Mouse (Mus musculus) hindbrain, embryonic 14.5 days (tissue): ENCODE results near the gene 6030452D12Rik. TPM values are rescaled to one million over a fixed set of nuclear protein-coding genes. Genes with fewer than 3 reads are reported as not detected.

Source experiments
- ATAC-seq: fragments of 200-750 bp; cut with Nextera tagmentation; 2 replicates; pipeline ENCODE4 v1.8.0; 2017; ENCODE audit warnings: moderate number of reproducible peaks, mild to moderate bottlenecking, moderate TSS enrichment, moderate library complexity; ENCODE audit not compliant: low FRiP score
- DNase-seq: peaks from one replicate; pipeline ENCODE4 v3.0.0-alpha.2; 2015; ENCODE audit warnings: low spot score
- H3K27ac ChIP-seq: fragments of 300-500 bp; sonication (generic); 2 replicates; pipeline ENCODE4 v1.5.1; 2014; ENCODE audit warnings: mild to moderate bottlenecking, moderate library complexity
- H3K27me3 ChIP-seq: fragments of 300-500 bp; sonication (generic); 2 replicates; pipeline ENCODE4 v1.6.1; 2014; ENCODE audit warnings: mild to moderate bottlenecking, low read length, mixed read lengths; ENCODE audit not compliant: control insufficient read depth, insufficient read depth
- H3K36me3 ChIP-seq: fragments of 300-500 bp; sonication (generic); replicated peaks from 2 replicates; pipeline ENCODE4 v1.6.1; 2014; ENCODE audit not compliant: control insufficient read depth, insufficient read depth
- H3K4me1 ChIP-seq: fragments of 300-500 bp; sonication (generic); replicated peaks from 2 replicates; pipeline ENCODE4 v1.6.1; 2014; ENCODE audit warnings: antibody characterized with exemption, low read length, mixed read lengths; ENCODE audit not compliant: control insufficient read depth, insufficient read depth
- H3K4me2 ChIP-seq: fragments of 300-500 bp; sonication (generic); replicated peaks from 2 replicates; pipeline ENCODE4 v1.6.1; 2014; ENCODE audit warnings: mild to moderate bottlenecking, moderate library complexity
- H3K4me3 ChIP-seq: fragments of 300-500 bp; sonication (generic); replicated peaks from 2 replicates; pipeline ENCODE4 v1.5.1; 2014; ENCODE audit warnings: mild to moderate bottlenecking, low read length
- H3K9ac ChIP-seq: fragments of 300-500 bp; sonication (generic); 2 replicates; pipeline ENCODE4 v1.6.1; 2014
- H3K9me3 ChIP-seq: fragments of 300-500 bp; sonication (generic); 2 replicates; pipeline ENCODE4 v1.6.1; 2016; ENCODE audit warnings: low read length; ENCODE audit not compliant: control insufficient read depth
- WGBS: fragments of 180-500 bp; shearing (Covaris S2); extraction: QIAGEN DNeasy Blood & Tissue Kit; methylation state at CpG from one replicate; pipeline ENCODE4 v1.1.7; 2014; 5-methylcytosine and 5-hydroxymethylcytosine counted together
- polyA plus RNA-seq: library from polyadenylated mRNA; unstranded; fragments of >200 nt; fragmentation: Nextera tagmentation; extraction: Ambion mirVana; gene quantifications from 2 replicates; pipeline ENCODE4 v1.2.1, GENCODE M21; 2014

6030452D12Rik gene
- polyA plus RNA-seq, 1 experiment from 2014 or later = not detected

DNA sequence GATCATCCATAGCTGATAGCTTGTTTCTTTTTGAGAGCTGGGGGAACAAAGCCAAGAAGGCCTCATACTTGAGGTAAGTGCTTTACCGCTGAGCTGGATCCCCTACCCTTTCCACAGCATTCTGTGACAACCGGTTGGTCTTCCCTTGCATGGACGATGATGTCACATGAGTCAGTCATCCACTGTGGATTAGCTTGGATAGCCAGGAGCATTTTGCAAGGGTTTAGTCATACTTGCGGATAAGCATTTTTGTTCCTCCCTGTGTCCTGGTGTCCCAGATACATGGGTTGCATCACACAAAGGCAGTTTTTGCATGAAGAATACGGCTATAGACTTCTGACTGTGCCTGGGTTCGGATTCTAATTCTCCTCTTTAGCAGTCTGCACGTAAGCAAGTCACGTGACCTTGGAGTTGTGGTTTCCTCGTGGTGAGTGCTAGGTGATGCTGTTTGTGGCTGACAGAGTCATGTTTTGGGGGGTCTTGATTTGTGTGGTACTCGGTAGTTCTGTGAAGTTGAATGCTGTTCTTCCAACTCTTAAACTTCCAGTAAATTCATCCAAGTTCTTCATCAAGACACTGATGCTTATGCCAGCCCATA is 29.7 kb downstream of the 6030452D12Rik start:
- Histone ChIP-seq H3K9me3 (no peaks in the 10 kb centered on the region), H3K4me1 (no peaks in the 10 kb centered on the region), H3K27me3 (no peaks in the 10 kb centered on the region), H3K4me3 (no peak overlapping the region), H3K36me3 (no peaks in the 10 kb centered on the region), H3K27ac (no peak overlapping the region), H3K4me2 (no peak overlapping the region), H3K9ac (no peak overlapping the region)
- 93% methylated on average over 10 of the region's 10 CpGs for WGBS
- no peak for ATAC-seq
- no peak for DNase-seq

GRCm38 (mm10) chr8:106530566-106530965 is 30.2 kb downstream of the 6030452D12Rik start:
- H3K4me3 ChIP-seq = no peak overlapping the region
- H3K4me1 ChIP-seq = no peaks in the 10 kb centered on the region
- H3K9ac ChIP-seq = no peak overlapping the region
- no peaks in the 10 kb centered on the region for H3K36me3 ChIP-seq
- H3K4me2 ChIP-seq = no peak overlapping the region
- H3K27ac ChIP-seq = no peak overlapping the region
- H3K27me3 ChIP-seq = no peaks in the 10 kb centered on the region
- no peaks in the 10 kb centered on the region for H3K9me3 ChIP-seq
- WGBS = 78% methylated on average over 4 of the region's 4 CpGs
- ATAC-seq (no peak), DNase-seq (no peak)

GRCm38 (mm10) chr8:106533709-106534108 is 33.4 kb downstream of the 6030452D12Rik start:
- H3K4me3 ChIP-seq = no peak overlapping the region
- no peaks in the 10 kb centered on the region for H3K9me3 ChIP-seq
- no peaks in the 10 kb centered on the region for H3K27me3 ChIP-seq
- H3K4me2 ChIP-seq = no peak overlapping the region
- DNase-seq = no peak
- H3K27ac ChIP-seq = no peak overlapping the region
- WGBS = 87% methylated on average over 7 of the region's 7 CpGs
- ATAC-seq = no peak
- no peaks in the 10 kb centered on the region for H3K36me3 ChIP-seq
- no peaks in the 10 kb centered on the region for H3K4me1 ChIP-seq
- H3K9ac ChIP-seq = no peak overlapping the region

DNA sequence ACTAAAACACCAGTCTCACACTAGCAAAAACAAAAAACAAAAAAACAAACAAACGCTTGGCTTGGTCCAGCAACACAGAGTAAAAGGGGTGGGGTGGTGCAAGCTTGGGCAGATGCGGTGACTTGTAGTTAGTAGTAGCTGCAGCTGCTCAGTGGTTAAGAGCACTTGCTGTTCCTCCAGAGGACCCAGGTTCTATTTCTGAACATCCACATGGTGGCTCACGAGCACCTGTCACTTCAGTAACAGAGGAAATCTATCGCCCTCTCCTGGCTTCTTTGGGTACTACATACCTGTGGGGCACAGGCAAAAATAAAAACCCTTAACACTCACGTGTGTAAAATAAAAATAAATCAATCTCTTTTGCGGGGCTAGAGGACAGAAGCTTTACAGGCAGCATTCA is 34.1 kb downstream of the 6030452D12Rik start:
- Histone ChIP-seq H3K9ac (no peak overlapping the region), H3K4me2 (no peak overlapping the region), H3K4me1 (no peaks in the 10 kb centered on the region; the same call in 1 of the 2 replicates), H3K27ac (no peak overlapping the region), H3K9me3 (no peaks in the 10 kb centered on the region), H3K27me3 (no peaks in the 10 kb centered on the region), H3K4me3 (no peak overlapping the region), H3K36me3 (no peaks in the 10 kb centered on the region)
- 44% methylated on average over 6 of the region's 6 CpGs for WGBS
- peak; percentile 62 for DNase-seq
- ATAC-seq = no peak

- H3K27me3 ChIP-seq = no peaks in the 10 kb centered on the region
- DNase-seq = no peak
- ATAC-seq = no peak
- H3K9me3 ChIP-seq = no peaks in the 10 kb centered on the region
- H3K4me1 ChIP-seq = no peaks in the 10 kb centered on the region; the same call in 1 of the 2 replicates
- H3K9ac ChIP-seq = no peak overlapping the region
- no peak overlapping the region for H3K4me3 ChIP-seq
- H3K36me3 ChIP-seq = no peaks in the 10 kb centered on the region
- no peak overlapping the region for H3K4me2 ChIP-seq
- H3K27ac ChIP-seq = no peak overlapping the region
- WGBS = 74% methylated on average over 4 of the region's 4 CpGs
Measured at GRCm38 (mm10) chr8:106535448-106535847, 35.1 kb downstream of the 6030452D12Rik start.

GRCm38 (mm10) chr8:106539193-106539592 is 38.9 kb downstream of the 6030452D12Rik start:
- Histone ChIP-seq H3K36me3 (no peaks in the 10 kb centered on the region), H3K9ac (no peak overlapping the region), H3K4me1 (no peaks in the 10 kb centered on the region; the same call in 1 of the 2 replicates), H3K4me2 (no peak overlapping the region), H3K27ac (no peak overlapping the region), H3K27me3 (no peaks in the 10 kb centered on the region), H3K9me3 (no peaks in the 10 kb centered on the region), H3K4me3 (no peak overlapping the region)
- DNase-seq (no peak), ATAC-seq (no peak)
- WGBS = 49% methylated on average over 5 of the region's 5 CpGs

DNA sequence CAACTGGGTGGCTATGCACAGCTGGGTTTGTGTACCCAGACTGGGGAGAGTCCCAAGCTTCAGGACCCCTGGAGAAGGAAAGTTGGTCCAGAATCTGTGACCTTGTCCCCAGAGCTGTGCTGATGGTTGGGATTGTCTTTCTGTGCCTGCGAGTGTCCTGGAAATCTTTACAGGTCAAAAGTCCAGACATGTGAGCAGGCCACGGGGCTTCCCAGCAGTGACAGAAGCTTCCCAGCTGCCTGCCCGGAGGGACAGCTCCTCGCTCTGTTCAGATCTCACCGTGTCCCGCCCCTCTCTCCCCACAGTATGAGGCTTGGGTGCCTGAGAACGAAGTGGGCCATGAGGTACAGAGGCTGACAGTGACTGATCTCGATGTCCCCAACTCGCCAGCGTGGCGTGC is 40.7 kb downstream of the 6030452D12Rik start:
- DNase-seq = no peak
- no peak for ATAC-seq
- 86% methylated on average over 11 of the region's 11 CpGs for WGBS
- H3K9me3 ChIP-seq = no peaks in the 10 kb centered on the region
- H3K4me3 ChIP-seq = no peak overlapping the region
- H3K27me3 ChIP-seq = no peaks in the 10 kb centered on the region
- no peaks in the 10 kb centered on the region; the same call in 1 of the 2 replicates for H3K4me1 ChIP-seq
- H3K27ac ChIP-seq = no peak overlapping the region
- no peaks in the 10 kb centered on the region for H3K36me3 ChIP-seq
- no peak overlapping the region for H3K4me2 ChIP-seq
- H3K9ac ChIP-seq = no peak overlapping the region

DNA sequence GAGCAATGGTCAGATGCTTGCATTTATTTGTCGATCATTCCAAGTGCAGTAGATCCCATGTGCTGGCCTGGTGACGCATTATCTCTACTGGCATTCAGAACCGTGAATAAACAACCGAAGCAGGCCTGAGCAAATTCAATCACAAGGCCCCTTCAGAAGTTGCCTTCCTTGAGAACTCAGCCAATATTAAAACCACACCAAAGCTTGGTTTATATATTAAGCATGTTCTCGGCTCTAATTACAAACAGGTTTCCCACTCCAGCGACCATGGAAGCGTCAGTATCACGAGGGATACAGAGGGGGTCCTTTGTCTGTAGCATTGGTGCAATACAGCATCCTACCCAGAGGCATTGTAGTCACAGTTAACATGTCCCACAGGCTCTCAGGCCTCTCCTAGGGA is 42.7 kb downstream of the 6030452D12Rik start:
- ATAC-seq (no peak), DNase-seq (no peak)
- H3K4me2 ChIP-seq = no peak overlapping the region
- no peak overlapping the region for H3K27ac ChIP-seq
- H3K4me3 ChIP-seq = no peak overlapping the region
- no peaks in the 10 kb centered on the region; the same call in 1 of the 2 replicates for H3K4me1 ChIP-seq
- no peaks in the 10 kb centered on the region for H3K27me3 ChIP-seq
- H3K36me3 ChIP-seq = no peaks in the 10 kb centered on the region
- H3K9me3 ChIP-seq = no peaks in the 10 kb centered on the region
- WGBS = 74% methylated on average over 8 of the region's 8 CpGs
- no peak overlapping the region for H3K9ac ChIP-seq

DNA sequence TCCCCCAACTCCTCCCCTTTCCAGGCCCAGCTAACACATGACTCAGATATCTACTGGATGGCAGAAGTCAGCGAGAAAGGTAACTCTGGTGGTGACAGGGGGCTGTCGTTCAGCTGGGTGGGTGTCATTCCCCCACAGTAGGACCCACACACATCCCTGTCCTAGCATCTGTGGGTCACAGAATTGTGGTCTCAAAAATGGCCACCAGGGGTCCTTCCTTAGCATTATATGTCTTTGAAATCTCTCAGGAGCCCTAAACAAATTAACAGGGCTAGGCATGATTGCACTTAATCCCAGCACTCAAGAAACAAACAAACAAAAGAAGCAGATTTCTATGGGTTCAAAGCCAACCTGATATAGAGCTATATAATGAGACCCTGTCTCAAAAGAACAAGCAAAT is 44.8 kb downstream of the 6030452D12Rik start:
- H3K9me3 ChIP-seq = no peaks in the 10 kb centered on the region
- no peaks in the 10 kb centered on the region for H3K36me3 ChIP-seq
- H3K4me2 ChIP-seq = no peak overlapping the region
- H3K27ac ChIP-seq = no peak overlapping the region
- no peak overlapping the region for H3K4me3 ChIP-seq
- DNase-seq (no peak), ATAC-seq (no peak)
- WGBS = 78% methylated on average over 2 of the region's 2 CpGs
- no peaks in the 10 kb centered on the region for H3K27me3 ChIP-seq
- H3K4me1 ChIP-seq = no peaks in the 10 kb centered on the region
- no peak overlapping the region for H3K9ac ChIP-seq

- DNase-seq = no peak
- Histone ChIP-seq H3K4me1 (no peaks in the 10 kb centered on the region), H3K4me3 (no peak overlapping the region), H3K4me2 (no peak overlapping the region), H3K36me3 (no peaks in the 10 kb centered on the region), H3K9ac (no peak overlapping the region), H3K9me3 (no peaks in the 10 kb centered on the region), H3K27ac (no peak overlapping the region), H3K27me3 (no peaks in the 10 kb centered on the region)
- WGBS = 91% methylated on average over 7 of the region's 7 CpGs
- no peak for ATAC-seq
Measured at GRCm38 (mm10) chr8:106546746-106547145, 46.4 kb downstream of the 6030452D12Rik start.
